Mouse (Mus musculus): Measurements from ENCODE around the gene Vmn2r4. TPM values are rescaled to one million over a fixed set of nuclear protein-coding genes. Genes with fewer than 3 reads are reported as not detected.
"Not testable (repeated sequence)": the region's sequence is repeated elsewhere in the genome, so short reads cannot be mapped to it uniquely, and the experiment has no call there.

Vmn2r4 gene
- polyA plus RNA-seq (2012): 0.01 TPM in 2 replicates

DNA sequence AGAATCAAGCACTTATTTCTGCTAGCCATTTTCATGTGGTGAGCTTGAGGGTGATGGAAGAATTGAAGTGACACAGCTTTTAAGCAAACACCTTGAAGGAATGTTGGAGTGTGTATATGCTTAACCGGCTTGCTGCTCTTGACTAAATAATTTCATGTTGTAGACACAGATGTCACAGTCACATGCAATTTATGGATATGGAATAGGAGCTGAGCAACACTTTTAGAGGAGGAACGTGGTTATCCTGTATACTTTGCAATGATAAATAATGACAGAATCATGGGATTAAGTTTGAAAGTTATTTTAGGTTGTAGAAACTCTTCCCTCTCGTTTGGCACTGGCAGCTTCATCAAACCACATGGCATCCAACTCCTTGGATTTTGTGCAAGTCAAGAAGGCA, at the start of gene Vmn2r4:
Gene Vmn2r4, minus strand, starts transcription at position 101 of the 400 bp plus-strand sequence.
- H3K27me3 ChIP-seq (ENCODE audit: control insufficient read depth); H3K4me3 ChIP-seq (replicated peaks); H3K4me1 ChIP-seq (ENCODE audit: control insufficient read depth); H3K9me3 ChIP-seq (ENCODE audit: control insufficient read depth, low read length); H3K36me3 ChIP-seq (ENCODE audit: control insufficient read depth): not testable (repeated sequence)

DNA sequence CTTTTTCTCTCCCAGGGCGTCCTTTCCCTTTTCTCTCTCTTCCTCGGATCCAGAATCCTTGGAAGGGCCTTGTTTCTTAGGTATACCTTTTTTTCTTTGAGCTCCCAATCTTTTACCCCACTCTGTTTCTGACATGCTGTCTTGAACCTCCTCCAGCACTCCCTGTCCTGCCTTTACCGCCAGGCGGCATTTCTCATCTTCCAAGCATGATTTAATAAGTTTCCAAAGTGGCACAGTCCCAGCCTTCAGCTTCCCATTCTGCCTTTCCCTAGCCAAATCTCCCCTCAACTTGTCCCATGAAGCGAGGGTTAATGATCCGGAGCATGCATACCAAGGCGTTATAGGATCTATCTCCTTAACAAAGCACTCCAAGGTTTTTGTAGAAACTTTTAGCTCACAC, 19.1 kb upstream of the Vmn2r4 start:
- H3K36me3 ChIP-seq (ENCODE audit: control insufficient read depth); H3K4me3 ChIP-seq (replicated peaks); H3K4me1 ChIP-seq (ENCODE audit: control insufficient read depth); H3K9me3 ChIP-seq (ENCODE audit: control insufficient read depth, low read length); H3K27me3 ChIP-seq (ENCODE audit: control insufficient read depth): not testable (repeated sequence)

DNA sequence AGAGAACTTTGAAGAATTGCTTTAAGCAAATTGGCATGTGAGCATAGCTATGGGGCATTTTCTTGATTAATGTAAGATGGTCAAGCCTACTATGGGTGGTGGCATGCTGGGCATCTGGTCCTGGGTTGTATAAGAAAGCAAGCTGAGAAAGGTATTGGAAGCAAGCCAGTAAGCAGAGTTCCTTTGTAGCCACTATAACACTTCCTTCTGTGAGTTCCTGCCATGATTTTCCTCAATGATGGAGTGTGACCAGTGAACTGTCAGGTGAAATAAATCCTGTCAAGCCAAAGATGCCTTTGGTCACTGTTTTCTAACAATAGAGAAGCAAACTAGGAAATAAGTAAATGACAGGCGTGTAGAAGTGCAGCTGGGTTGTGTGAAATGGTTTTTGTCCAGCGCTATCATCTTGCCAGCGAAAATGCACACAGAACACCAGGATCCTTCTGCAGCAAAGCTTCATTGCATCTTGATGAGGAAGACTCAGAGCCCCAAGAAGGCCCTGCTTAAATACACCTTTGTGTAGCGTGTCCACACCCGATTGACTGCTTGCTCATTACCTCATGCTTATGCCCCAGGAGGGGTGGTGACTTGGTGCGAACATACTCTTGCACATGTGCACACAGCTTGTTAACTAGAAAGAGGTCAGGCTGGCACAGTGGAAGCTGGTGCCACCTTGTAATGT, 13.1 kb upstream of the Vmn2r4 start:
- not testable (repeated sequence) for H3K27me3 ChIP-seq (ENCODE audit: control insufficient read depth); H3K4me3 ChIP-seq (replicated peaks); H3K36me3 ChIP-seq (ENCODE audit: control insufficient read depth); H3K4me1 ChIP-seq (ENCODE audit: control insufficient read depth); H3K9me3 ChIP-seq (ENCODE audit: control insufficient read depth, low read length)

DNA sequence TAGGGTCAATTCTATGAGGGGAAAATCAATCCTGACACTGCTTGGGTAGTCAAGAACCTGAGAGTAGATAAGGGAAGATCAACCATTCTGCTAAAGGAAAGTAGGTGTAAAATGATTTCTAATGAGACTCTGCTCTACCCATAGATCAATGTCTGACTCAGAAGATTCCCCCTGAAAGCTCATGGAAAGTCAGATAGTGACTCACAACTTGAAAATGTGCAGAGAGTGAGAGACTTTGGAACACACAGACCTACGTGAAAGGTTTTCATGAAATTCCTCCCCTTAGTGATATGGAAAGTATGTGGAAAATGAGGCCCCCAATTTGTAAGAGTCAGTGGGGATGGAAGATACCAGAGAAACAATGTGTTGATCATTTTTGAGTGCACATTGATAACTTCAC, 7.0 kb upstream of the Vmn2r4 start:
- H3K4me1 ChIP-seq (ENCODE audit: control insufficient read depth); H3K36me3 ChIP-seq (ENCODE audit: control insufficient read depth): not testable (repeated sequence)

DNA sequence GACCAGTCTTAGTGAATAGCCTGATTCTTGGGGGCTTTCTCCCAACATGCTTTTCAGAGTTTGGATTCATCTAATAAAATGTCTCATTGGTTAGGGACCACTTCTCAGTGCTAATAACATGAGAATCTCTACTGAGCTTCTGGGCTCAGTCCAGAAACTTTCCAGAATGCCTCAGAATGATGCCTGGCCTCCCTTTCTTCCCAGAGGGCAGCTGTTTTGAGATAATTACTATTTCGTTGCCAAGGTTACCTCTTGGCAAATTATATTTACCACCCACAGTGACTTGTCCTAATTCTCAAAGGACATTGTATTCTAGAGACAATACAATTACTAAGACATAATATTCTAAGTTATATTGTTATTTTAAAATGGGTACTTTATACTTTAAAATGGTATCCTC, 2.3 kb upstream of the Vmn2r4 start:
- not testable (repeated sequence) for H3K4me1 ChIP-seq (ENCODE audit: control insufficient read depth); H3K27me3 ChIP-seq (ENCODE audit: control insufficient read depth); H3K4me3 ChIP-seq (replicated peaks); H3K36me3 ChIP-seq (ENCODE audit: control insufficient read depth); H3K9me3 ChIP-seq (ENCODE audit: control insufficient read depth, low read length)

More for the DNA sequence above, 7.0 kb upstream of the Vmn2r4 start:
- H3K4me3 ChIP-seq (replicated peaks); H3K9me3 ChIP-seq (ENCODE audit: control insufficient read depth, low read length); H3K27me3 ChIP-seq (ENCODE audit: control insufficient read depth): not testable (repeated sequence)

DNA sequence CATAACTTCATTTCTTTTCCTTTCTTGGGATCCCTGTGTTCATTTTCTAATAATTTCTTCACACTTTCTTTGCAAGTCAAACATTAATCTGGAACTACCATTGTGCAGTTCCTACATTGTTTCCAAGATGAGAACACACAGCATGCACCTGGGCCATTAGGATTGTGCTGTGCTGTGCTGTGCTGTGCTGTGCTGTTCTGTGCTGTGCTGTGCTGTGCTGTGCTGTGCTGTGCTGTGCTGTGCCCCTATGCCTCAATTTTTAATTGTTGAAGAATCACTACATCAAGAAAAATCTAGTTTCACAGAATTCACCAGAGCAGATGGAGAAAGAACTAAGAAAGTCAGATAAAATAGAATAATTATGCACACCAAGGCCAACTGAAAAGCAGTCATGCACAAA, 915 bp downstream of the Vmn2r4 start:
- not testable (repeated sequence) for H3K4me3 ChIP-seq (replicated peaks); H3K4me1 ChIP-seq (ENCODE audit: control insufficient read depth); H3K27me3 ChIP-seq (ENCODE audit: control insufficient read depth); H3K36me3 ChIP-seq (ENCODE audit: control insufficient read depth); H3K9me3 ChIP-seq (ENCODE audit: control insufficient read depth, low read length)

DNA sequence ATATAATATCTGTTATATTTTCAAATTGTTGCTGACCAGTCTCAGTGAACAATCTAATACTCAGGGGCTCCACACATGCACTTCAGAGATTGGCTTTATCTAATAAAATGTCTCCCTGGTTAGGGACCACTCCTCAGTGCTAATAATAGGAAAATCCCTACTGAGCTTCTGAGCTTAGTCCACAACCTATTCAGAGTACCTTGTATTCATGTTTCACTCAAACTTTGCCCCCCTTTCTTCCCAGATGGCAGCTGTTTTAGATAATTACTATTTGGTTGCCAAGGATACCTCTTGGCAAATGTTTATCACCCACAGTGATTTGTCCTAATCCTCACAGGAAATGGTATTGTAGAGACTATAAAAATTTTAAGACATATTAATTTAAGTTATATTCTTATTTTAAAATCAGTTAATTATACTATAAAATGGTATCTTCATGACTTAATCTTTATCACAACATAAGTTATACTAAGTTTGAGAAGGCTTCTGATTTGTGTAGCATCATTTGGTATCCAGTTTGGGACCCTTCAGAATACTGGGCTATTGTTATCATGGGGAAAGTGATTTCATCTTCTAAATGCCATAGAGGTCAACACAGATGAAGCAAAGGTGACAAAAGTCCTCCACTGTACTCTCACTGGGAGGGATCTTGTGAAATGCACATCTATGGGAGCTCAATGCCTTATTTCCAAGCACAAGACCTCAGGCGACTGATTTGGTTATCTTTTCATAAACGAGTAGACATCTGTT, 55.7 kb downstream of the Vmn2r4 start:
- Histone ChIP-seq H3K4me1 (ENCODE audit: control insufficient read depth) (no peaks in the 10 kb centered on the region), H3K27me3 (ENCODE audit: control insufficient read depth) (no peaks in the 10 kb centered on the region), H3K4me3 (replicated peaks) (no peak overlapping the region), H3K36me3 (ENCODE audit: control insufficient read depth) (no peaks in the 10 kb centered on the region), H3K9me3 (ENCODE audit: control insufficient read depth, low read length) (no peaks in the 10 kb centered on the region)
- no peak for TF ChIP-seq GATA1 (IDR thresholded peaks at IDR 0.05; ENCODE audit: low read length)
- TF ChIP-seq TAL1 (IDR thresholded peaks at IDR 0.05; ENCODE audit: low read length): no peak

Other genes with a start within 250 kb of the Vmn2r4 start
- gene Vmn2r3, start 125.7 kb downstream of the Vmn2r4 start, polyA plus RNA-seq (2012): not detected in 2 replicates
- not detected in 2 replicates for gene Vmn2r5, start 94.5 kb upstream of the Vmn2r4 start, polyA plus RNA-seq (2012)
- gene Vmn2r6, start 150.5 kb upstream of the Vmn2r4 start, polyA plus RNA-seq (2012): 0.01 TPM in 1 of 2 replicates, not detected in the other